Mouse (Mus musculus) E14TG2a.4 (cell line): ENCODE results near the gene 0610037L13Rik.

Experiments
- H3K27me3 ChIP-seq: 2 replicates; pipeline ENCODE4 v1.6.1; 2014; ENCODE audit warnings: low read length, control low read depth; ENCODE audit not compliant: insufficient read depth
- H3K36me3 ChIP-seq: 2 replicates; pipeline ENCODE4 v1.6.1; 2014; ENCODE audit warnings: low read length, control low read depth; ENCODE audit not compliant: insufficient read depth
- H3K4me1 ChIP-seq: replicated peaks from 2 replicates; pipeline ENCODE4 v1.6.1; 2014; ENCODE audit warnings: low read depth, low read length, control low read depth
- H3K4me3 ChIP-seq: replicated peaks from 2 replicates; pipeline ENCODE4 v1.5.1; 2014; ENCODE audit warnings: mild to moderate bottlenecking, low read length
- H3K9me3 ChIP-seq: 2 replicates; pipeline ENCODE4 v1.6.1; 2014; ENCODE audit warnings: low read length, control low read depth
- CTCF ChIP-seq: conservative IDR thresholded peaks from 2 replicates; pipeline ENCODE4 v1.5.1; 2014; ENCODE audit warnings: low read length
- NANOG ChIP-seq: IDR thresholded peaks from 2 replicates; pipeline ENCODE4 v1.6.1; 2014; ENCODE audit warnings: borderline replicate concordance, low read length, mixed read lengths
- POU5F1 ChIP-seq: IDR thresholded peaks from 2 replicates; pipeline ENCODE4 v1.6.1; 2014; ENCODE audit warnings: low read length, borderline replicate concordance

The 0610037L13Rik gene

DNA sequence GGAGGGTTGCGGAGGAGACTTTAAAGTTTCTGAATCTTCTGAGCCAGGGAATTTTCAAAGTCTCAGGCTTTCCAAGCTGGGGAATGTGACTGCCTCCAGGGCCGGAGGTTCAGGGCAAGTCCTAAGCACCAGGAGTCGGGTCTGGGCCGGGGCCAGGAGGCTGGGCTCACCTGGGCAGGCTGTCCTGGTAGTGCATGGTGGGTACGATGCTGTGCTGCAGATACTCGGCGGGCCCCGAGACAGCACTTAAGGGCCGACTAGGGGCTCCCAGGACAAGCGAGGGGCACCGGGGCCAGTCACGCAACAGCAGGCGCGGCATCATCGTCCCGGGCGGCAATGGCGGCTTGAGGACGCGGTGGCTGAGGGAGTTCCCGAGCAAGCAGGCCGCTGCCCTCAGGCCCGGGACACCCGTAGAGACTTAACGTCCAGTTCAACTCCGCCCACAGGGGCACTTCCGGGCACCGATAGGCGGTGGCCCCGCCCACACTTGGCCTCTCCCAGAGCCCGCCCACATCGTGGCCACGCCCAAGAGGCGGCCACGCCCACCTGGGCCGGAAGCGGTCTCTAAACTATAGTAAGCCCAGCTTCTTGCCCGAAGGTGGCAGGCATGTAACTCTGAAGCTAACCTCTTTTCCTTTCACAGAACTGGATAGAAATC is 33.7 kb downstream of the 0610037L13Rik start, which contains the start of gene Cpt2:
Cpt2 (minus strand) TSS at position 466 of the 658 bp plus-strand sequence.
- Histone ChIP-seq H3K4me1 (peaks cover 13% of the 10 kb centered on the region), H3K4me3 (peak within 1 kb of the TSS; percentile 94), H3K9me3 (peaks cover 17% of the 10 kb centered on the region), H3K27me3 (no peaks in the 10 kb centered on the region; the same call in 1 of the 2 replicates), H3K36me3 (no peaks in the 10 kb centered on the region)
- TF ChIP-seq CTCF, result no peak
- no peak for TF ChIP-seq NANOG
- TF ChIP-seq POU5F1, result no peak

DNA sequence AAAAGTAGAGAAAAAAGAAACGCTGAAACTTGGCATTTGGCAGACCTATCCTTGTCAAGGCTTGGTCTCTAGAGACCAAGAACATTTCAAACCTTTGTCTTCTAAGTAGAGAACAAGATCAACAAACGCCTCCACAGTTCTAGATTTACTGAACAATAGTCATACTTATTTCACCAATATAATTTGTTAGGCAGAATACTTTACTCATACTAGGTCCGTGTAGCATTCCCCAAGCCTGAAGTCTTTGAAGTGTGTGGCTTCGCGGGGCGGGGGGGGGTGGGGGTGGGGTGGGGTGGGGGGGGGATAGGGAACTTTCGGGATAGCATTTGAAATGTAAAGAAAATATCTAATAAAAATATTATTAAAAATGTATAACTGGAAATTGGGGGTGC is 34.2 kb downstream of the 0610037L13Rik start:
- TF ChIP-seq CTCF (no peak), POU5F1 (no peak), NANOG (no peak)
- H3K27me3 ChIP-seq, result no peaks in the 10 kb centered on the region; the same call in 1 of the 2 replicates
- H3K4me3 ChIP-seq, result peak overlapping the region; percentile 94
- no peaks in the 10 kb centered on the region for H3K36me3 ChIP-seq
- peaks cover 17% of the 10 kb centered on the region for H3K9me3 ChIP-seq
- H3K4me1 ChIP-seq, result peaks cover 13% of the 10 kb centered on the region

DNA sequence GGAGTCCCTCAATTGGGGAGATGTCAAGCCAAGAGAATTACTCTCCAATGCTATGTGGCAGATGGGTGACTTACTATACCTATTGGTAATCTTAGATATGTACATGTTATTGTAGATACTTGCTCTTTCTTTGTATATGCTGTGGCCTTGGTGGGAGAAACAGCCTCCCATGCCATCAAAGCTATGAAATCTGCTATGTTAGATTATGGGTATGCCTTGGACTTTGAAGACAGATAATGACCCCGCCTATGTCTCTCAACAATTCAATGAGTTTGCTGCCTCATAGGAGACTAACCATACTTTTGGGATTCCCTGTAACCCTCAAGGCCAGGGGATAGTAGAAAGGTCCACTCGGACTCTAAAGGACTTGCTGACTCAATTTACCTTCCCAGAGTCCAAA is 38.7 kb downstream of the 0610037L13Rik start:
- no peak overlapping the region for H3K4me3 ChIP-seq
- H3K27me3 ChIP-seq, result no peaks in the 10 kb centered on the region
- H3K4me1 ChIP-seq, result no peaks in the 10 kb centered on the region
- TF ChIP-seq NANOG, result no peak
- no peak for TF ChIP-seq CTCF
- no peak for TF ChIP-seq POU5F1
- no peaks in the 10 kb centered on the region for H3K36me3 ChIP-seq
- H3K9me3 ChIP-seq, result peaks cover 17% of the 10 kb centered on the region

DNA sequence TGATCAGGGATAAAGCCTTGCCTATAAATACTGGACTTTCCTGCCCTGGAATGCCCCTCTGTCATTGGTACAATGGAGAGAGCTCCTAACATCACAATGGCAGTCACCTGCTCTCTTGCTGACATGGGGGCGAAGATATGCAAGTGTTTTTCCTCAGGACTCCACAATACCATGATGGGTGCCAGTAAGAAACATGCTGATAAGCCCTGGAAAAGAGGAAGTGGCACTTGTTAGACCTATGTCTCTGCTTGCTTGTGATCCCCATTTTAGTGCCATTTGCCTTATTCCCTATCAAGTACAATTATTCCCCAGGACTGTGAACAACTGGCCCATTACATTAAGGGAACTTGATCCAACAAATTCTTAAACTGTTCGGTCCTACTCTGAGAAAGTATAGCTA is 39.1 kb downstream of the 0610037L13Rik start:
- no peak for TF ChIP-seq CTCF
- TF ChIP-seq POU5F1, result no peak
- TF ChIP-seq NANOG, result no peak
- no peaks in the 10 kb centered on the region for H3K4me1 ChIP-seq
- H3K4me3 ChIP-seq, result no peak overlapping the region
- no peaks in the 10 kb centered on the region for H3K27me3 ChIP-seq
- no peaks in the 10 kb centered on the region for H3K36me3 ChIP-seq
- peaks cover 17% of the 10 kb centered on the region for H3K9me3 ChIP-seq

DNA sequence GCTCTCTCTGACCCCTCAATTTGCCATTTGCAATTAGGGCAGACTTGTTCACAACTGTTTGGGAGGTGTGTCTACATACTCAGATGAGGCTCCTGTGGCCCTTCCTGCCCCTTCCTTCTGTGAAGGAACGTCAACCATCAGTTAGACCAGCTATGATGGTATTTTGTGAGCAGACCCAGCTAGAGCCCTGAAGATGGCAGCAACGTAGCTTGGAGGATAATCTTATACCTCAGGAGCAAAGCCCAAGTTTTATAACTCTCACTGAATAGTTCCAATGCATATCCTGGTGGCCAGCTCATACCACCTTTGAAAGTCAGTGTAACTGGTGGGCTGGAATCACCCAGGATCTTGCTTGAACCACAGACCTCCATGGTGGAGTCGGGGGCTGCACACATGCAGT is 41.8 kb downstream of the 0610037L13Rik start:
- Histone ChIP-seq H3K9me3 (peaks cover 10% of the 10 kb centered on the region), H3K4me3 (no peak overlapping the region), H3K27me3 (no peaks in the 10 kb centered on the region), H3K36me3 (no peaks in the 10 kb centered on the region), H3K4me1 (no peaks in the 10 kb centered on the region)
- TF ChIP-seq POU5F1, result no peak
- no peak for TF ChIP-seq NANOG
- TF ChIP-seq CTCF, result no peak

DNA sequence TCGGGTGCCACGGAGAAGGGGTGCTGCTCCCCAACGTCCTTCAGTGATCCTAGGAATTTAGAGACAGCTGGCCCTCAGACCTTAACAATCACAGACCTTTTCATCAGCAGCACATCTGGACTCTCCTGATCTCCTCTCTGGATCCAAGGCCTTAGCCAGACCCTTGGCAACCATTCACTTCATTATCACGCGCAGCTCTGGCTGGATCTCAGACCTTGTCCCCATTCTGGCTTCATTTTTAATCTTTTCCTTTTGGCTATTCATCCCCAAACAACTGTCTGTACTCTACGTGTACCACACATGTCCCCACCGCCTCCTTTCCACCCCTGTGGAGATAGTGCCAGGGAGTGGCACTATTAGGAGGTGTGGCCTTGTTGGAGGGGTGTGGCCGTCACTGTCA is 43.6 kb downstream of the 0610037L13Rik start:
- H3K9me3 ChIP-seq, result no peaks in the 10 kb centered on the region
- no peaks in the 10 kb centered on the region for H3K27me3 ChIP-seq
- no peaks in the 10 kb centered on the region for H3K36me3 ChIP-seq
- TF ChIP-seq NANOG (no peak), CTCF (no peak), POU5F1 (no peak)
- no peak overlapping the region for H3K4me3 ChIP-seq
- H3K4me1 ChIP-seq, result no peaks in the 10 kb centered on the region

DNA sequence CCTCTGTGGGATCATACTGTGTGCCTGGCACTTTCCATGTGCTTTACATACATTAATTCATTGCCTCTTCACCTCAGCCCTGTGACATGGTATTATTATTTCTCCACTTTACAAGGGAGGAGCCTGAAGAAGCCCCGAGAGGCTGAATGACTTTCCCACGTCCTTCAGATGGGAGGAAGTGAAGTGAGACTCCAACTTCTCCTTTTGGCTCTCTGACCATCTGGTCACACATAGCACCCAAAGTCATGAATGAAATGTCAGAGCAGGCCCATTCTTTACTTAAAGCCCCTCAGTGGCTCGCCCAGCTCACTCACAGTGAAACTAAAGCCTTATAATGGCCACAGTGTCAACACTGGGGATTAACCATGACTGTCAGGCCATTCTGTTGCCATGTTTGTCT is 45.6 kb downstream of the 0610037L13Rik start:
- Histone ChIP-seq H3K27me3 (0 out of 2 replicates have a peak, but pooled peaks cover 9% of the 10 kb centered on the region), H3K9me3 (no peaks in the 10 kb centered on the region), H3K4me1 (no peaks in the 10 kb centered on the region; the same call in 1 of the 2 replicates), H3K36me3 (no peaks in the 10 kb centered on the region), H3K4me3 (no peak overlapping the region)
- no peak for TF ChIP-seq POU5F1
- no peak for TF ChIP-seq NANOG
- TF ChIP-seq CTCF, result no peak

DNA sequence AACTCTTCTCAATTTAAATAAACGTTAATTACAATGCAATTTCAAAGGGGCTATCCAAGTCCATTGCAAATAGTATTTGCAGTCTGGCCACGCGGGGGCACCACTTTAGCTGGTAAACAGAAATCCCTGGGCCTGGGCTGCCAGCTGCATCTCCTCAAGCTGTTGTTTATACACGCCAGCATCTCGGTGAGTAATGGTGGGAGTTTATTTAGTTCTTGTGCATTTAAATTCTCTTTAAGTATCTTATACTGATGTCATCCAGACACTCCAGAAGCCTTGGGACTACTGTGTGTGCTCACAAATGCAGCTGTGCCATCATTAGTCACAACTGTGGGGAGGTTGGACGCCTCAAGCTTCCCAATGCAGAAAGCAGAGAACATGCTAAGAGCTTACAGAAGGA is 47.7 kb downstream of the 0610037L13Rik start:
- no peaks in the 10 kb centered on the region; the same call in 1 of the 2 replicates for H3K4me1 ChIP-seq
- H3K27me3 ChIP-seq, result 0 out of 2 replicates have a peak, but pooled peaks cover 11% of the 10 kb centered on the region
- TF ChIP-seq CTCF, result peak; percentile 39
- TF ChIP-seq POU5F1, result no peak
- H3K36me3 ChIP-seq, result no peaks in the 10 kb centered on the region
- no peaks in the 10 kb centered on the region for H3K9me3 ChIP-seq
- H3K4me3 ChIP-seq, result no peak overlapping the region

DNA sequence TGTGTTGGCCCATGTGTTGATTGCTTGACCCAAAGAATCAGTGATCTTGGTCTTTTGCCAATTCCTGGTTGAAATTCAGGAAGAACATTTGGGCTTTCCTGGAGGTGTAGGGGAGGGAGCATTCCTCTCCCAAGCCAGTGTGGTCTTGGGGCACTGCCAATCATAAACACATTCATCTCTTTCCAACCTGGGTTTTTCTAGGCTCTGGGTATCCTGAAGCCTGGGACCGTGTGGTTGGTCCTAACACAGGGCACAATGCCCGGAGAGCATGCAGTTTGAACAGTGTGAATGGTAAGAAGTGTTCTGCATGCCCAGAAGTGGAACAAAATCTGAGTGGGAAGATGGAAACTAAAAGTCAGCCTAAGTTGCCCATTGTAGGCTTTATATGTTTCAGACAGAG is 48.5 kb downstream of the 0610037L13Rik start:
- Histone ChIP-seq H3K4me3 (no peak overlapping the region), H3K4me1 (no peaks in the 10 kb centered on the region; the same call in 1 of the 2 replicates), H3K36me3 (no peaks in the 10 kb centered on the region), H3K9me3 (no peaks in the 10 kb centered on the region), H3K27me3 (0 out of 2 replicates have a peak, but pooled peaks cover 11% of the 10 kb centered on the region)
- TF ChIP-seq CTCF (no peak), NANOG (no peak), POU5F1 (no peak)
